ENCODE assay signal across 8 mouse cellular contexts in genomic region chr17:3114358-3114719, GRCm38 (mm10). TPM values are rescaled to one million over a fixed set of nuclear protein-coding genes. Genes with fewer than 3 reads are reported as not detected.
DNase-seq lines count a peak whose midpoint lies in the region; ATAC-seq and TF ChIP-seq lines count a peak whose summit lies in the region.

No protein-coding gene starts in this region.

- peak; percentile 55 for TF ChIP-seq CTCF in lung, postnatal 0 days (IDR thresholded peaks at IDR 0.05)

- peak overlapping the region; percentile 92 for H3K9ac ChIP-seq in lung, postnatal 0 days (replicated peaks; ENCODE audit: low read depth)
- peak overlapping the region; percentile 98 for H3K9ac ChIP-seq in hindbrain, embryonic 13.5 days

- intact Hi-C loops in left cerebral cortex, postnatal 4 days (cut with DNase I) = no loop called here

- no peaks in the 10 kb centered on the region for H3K9me3 ChIP-seq in lung, postnatal 0 days (ENCODE audit: low read length)
- no peaks in the 10 kb centered on the region for H3K9me3 ChIP-seq in hindbrain, embryonic 13.5 days
- no peaks in the 10 kb centered on the region; the same call in 1 of the 2 replicates for H3K9me3 ChIP-seq in midbrain, embryonic 10.5 days (replicated peaks)

- no peaks in the 10 kb centered on the region for H3K36me3 ChIP-seq in lung, postnatal 0 days (ENCODE audit: insufficient read depth, low read length)
- no peaks in the 10 kb centered on the region for H3K36me3 ChIP-seq in hindbrain, embryonic 13.5 days
- peaks cover 32% of the 10 kb centered on the region for H3K36me3 ChIP-seq in midbrain, embryonic 10.5 days

- peak; percentile 93 for DNase-seq in lung, postnatal 0 days (ENCODE audit: low spot score)
- DNase-seq in lung, postnatal 36 days = no peak
- peak; percentile 64 for DNase-seq in c-Kit-positive CD71-negative TER-119-negative erythroid progenitor cells, embryonic 14.5 days (ENCODE audit: low read depth)
- no peak for DNase-seq in midbrain, embryonic 10.5 days (ENCODE audit: low spot score)
- DNase-seq in urinary bladder, adult 18-20 months (ENCODE audit: low spot score in 2 of 2) = no peak
- DNase-seq in c-Kit-positive CD71-positive TER-119-positive erythroid progenitor cells, embryonic 14.5 days (ENCODE audit: low spot score) = no peak
- no peak for DNase-seq in left cerebral cortex, postnatal 4 days

- no peaks in the 10 kb centered on the region for H3K27me3 ChIP-seq in lung, postnatal 0 days (replicated peaks; ENCODE audit: insufficient read depth, low read length)
- H3K27me3 ChIP-seq in hindbrain, embryonic 13.5 days = no peaks in the 10 kb centered on the region
- no peaks in the 10 kb centered on the region for H3K27me3 ChIP-seq in midbrain, embryonic 10.5 days (ENCODE audit: low read depth, poor library complexity, severe bottlenecking)

- H3K4me3 ChIP-seq in lung, postnatal 0 days (ENCODE audit: low read depth, low read length) = peak overlapping the region; percentile 91
- H3K4me3 ChIP-seq in hindbrain, embryonic 13.5 days = peak overlapping the region; percentile 97
- peak overlapping the region; percentile 98 for H3K4me3 ChIP-seq in midbrain, embryonic 10.5 days

- TF ChIP-seq EP300 in lung, postnatal 0 days (IDR thresholded peaks at IDR 0.05) = no peak

- H3K27ac ChIP-seq in lung, postnatal 0 days (ENCODE audit: low read length) = peak overlapping the region; percentile 98
- peak overlapping the region; percentile 99 for H3K27ac ChIP-seq in hindbrain, embryonic 13.5 days
- peak overlapping the region; percentile 99 for H3K27ac ChIP-seq in midbrain, embryonic 10.5 days (replicated peaks)

- H3K4me2 ChIP-seq in lung, postnatal 0 days (replicated peaks; ENCODE audit: low read depth, low read length) = peak overlapping the region; percentile 58
- H3K4me2 ChIP-seq in hindbrain, embryonic 13.5 days = peak overlapping the region; percentile 68

- WGBS in lung, postnatal 0 days = under 1% methylated on average over 31 of the region's 31 CpGs
- WGBS in hindbrain, embryonic 13.5 days = under 1% methylated on average over 31 of the region's 31 CpGs
- under 1% methylated on average over 31 of the region's 31 CpGs for WGBS in midbrain, embryonic 10.5 days

- H3K4me1 ChIP-seq in lung, postnatal 0 days (ENCODE audit: insufficient read depth, low read depth, low read length) = peaks cover 6% of the 10 kb centered on the region; the same call in 1 of the 2 replicates
- H3K4me1 ChIP-seq in hindbrain, embryonic 13.5 days (replicated peaks) = peaks cover 42% of the 10 kb centered on the region
- H3K4me1 ChIP-seq in midbrain, embryonic 10.5 days = peaks cover 31% of the 10 kb centered on the region

- ATAC-seq in lung, postnatal 0 days = peak; percentile 80
- ATAC-seq in hindbrain, embryonic 13.5 days (ENCODE audit: low FRiP score) = peak; percentile 73

RNA-seq across cellular contexts. Expression of gene Scaf8, which starts 0.4 kb away (rescaled TPM):
- 9.8 and 11.7 TPM in 2 replicates for polyA plus RNA-seq in lung, postnatal 0 days (2015; fragmentation: Nextera tagmentation; extraction: Ambion mirVana)
- 16.8 and 17.3 TPM in 2 replicates for polyA plus RNA-seq in hindbrain, embryonic 13.5 days (2015; fragmentation: Nextera tagmentation; extraction: Ambion mirVana)
- 19.0 and 20.9 TPM in 2 replicates for polyA plus RNA-seq in midbrain, embryonic 10.5 days (2016; fragmentation: Nextera tagmentation; extraction: Ambion mirVana)
- 10 to 100 TPM; 71.8 to 73.7 TPM for total RNA-seq in left cerebral cortex, postnatal 4 days (2021)

Comparison
In these comparisons a context has a peak if more than half of its experiments do, and no peak if none do; other contexts are left out.
1. DNase-seq: peak in lung, postnatal 0 days (single experiment) and c-Kit-positive CD71-negative TER-119-negative erythroid progenitor cells, embryonic 14.5 days (single experiment); none in lung, postnatal 36 days (single experiment), midbrain, embryonic 10.5 days (single experiment), urinary bladder, adult 18-20 months (0 of 2), c-Kit-positive CD71-positive TER-119-positive erythroid progenitor cells, embryonic 14.5 days (single experiment) and left cerebral cortex, postnatal 4 days (single experiment).
2. Peak in every context shown above with its lines, with median percentiles within 50 percentile points of each other: H3K27ac ChIP-seq and H3K4me3 ChIP-seq.